ENCODE assay signal across 21 mouse cellular contexts in the genomic region with DNA sequence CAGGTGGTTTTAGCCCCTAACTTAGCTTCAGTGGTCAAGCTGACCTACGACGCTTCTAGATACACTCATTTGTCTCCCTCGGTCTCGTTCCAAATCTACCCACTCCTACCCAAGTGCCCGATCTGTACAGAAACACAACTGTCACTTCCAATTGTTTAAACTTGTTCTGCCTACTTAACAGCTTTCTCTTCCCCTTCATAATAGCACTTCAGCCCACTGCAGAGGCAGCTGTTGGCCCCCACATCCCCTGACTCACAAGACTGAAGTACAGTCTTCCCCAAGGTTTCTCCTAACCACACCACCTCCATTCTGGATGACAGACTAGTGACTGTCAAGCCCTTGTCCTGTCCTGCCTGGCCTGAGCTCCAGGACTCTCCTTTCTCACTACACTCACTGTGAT.
A peak's percentile ranks its signal among the peaks of the same experiment; 100 is the strongest.
DNase-seq lines count a peak whose midpoint lies in the region; TF ChIP-seq lines count a peak whose summit lies in the region.
"Had no signal": no experiment of that assay in that cellular context is flagged by ENCODE, and none has a peak within 500 bp of the region (broad histone marks: within the 10 kb centered on the region; RNA-seq: fewer than 3 reads in every experiment).

No protein-coding gene starts in this region.

- no peak for TF ChIP-seq POLR2A in small intestine, adult 2 months (IDR thresholded peaks at IDR 0.05; ENCODE audit: low read depth, low read length)

- H3K27ac ChIP-seq in layer of hippocampus, adult 2 months, result peak overlapping the region; percentile 55; the same call in 1 of the 2 replicates
- peak overlapping the region; percentile 8; the same call in 1 of the 2 replicates for H3K27ac ChIP-seq in small intestine, adult 2 months (ENCODE audit: insufficient read depth, low read depth, low read length)
- H3K27ac ChIP-seq: embryonic facial prominence, embryonic 13.5 days; embryonic facial prominence, embryonic 15.5 days; forebrain, embryonic 10.5 days; forebrain, embryonic 12.5 days had no signal

- peaks cover 46% of the 10 kb centered on the region for H3K4me1 ChIP-seq in small intestine, adult 2 months (ENCODE audit: control insufficient read depth, insufficient read depth, insufficient read length, low read length)

- DNase-seq in adrenal gland, postnatal 14 days, result peak; percentile 11
- no peak for DNase-seq in adrenal gland, postnatal 25 days
- DNase-seq in layer of hippocampus, adult 2 months (ENCODE audit: low spot score in 2 of 2), result no peak
- DNase-seq in layer of hippocampus, adult 18-20 months (ENCODE audit: low spot score in 2 of 2), result no peak
- peak; percentile 32 for DNase-seq in 416B (ENCODE audit: low read depth)
- DNase-seq in lung, postnatal 4 days, result no peak
- no peak for DNase-seq in thymus, postnatal 4 days
- DNase-seq: adrenal gland, adult 2 months; adrenal gland, postnatal 10 days; cerebellum, adult 11-12 months; cerebellum, adult 2 months; cerebellum, adult 9-10 months; cerebellum, postnatal 10 days; cerebellum, postnatal 25 days; embryo, embryonic 11 days had no signal

- TF ChIP-seq CTCF in layer of hippocampus, adult 2 months (conservative IDR thresholded peaks at IDR 0.05), result no peak
- no peak for TF ChIP-seq CTCF in small intestine, adult 2 months (IDR thresholded peaks at IDR 0.05; ENCODE audit: extremely low read depth, insufficient read length, insufficient replicate concordance, low read depth, low read length)

- whole genome bisulfite sequencing in small intestine, adult 2 months, result 94% methylated on average over 5 of the region's 5 CpGs

- H3K4me3 ChIP-seq in layer of hippocampus, adult 2 months, result no peak overlapping the region
- no peak overlapping the region for H3K4me3 ChIP-seq in small intestine, adult 2 months (ENCODE audit: low read depth, low read length)
- H3K4me3 ChIP-seq: embryonic facial prominence, embryonic 13.5 days; embryonic facial prominence, embryonic 15.5 days; erythroblast, embryonic 14.5 days; forebrain, embryonic 10.5 days; forebrain, embryonic 12.5 days had no signal

- H3K36me3 ChIP-seq in small intestine, adult 2 months (ENCODE audit: control insufficient read depth, insufficient read depth, low read length), result no peaks in the 10 kb centered on the region
- H3K36me3 ChIP-seq: embryonic facial prominence, embryonic 13.5 days; embryonic facial prominence, embryonic 15.5 days; forebrain, embryonic 12.5 days had no signal

- H3K27me3 ChIP-seq in small intestine, adult 2 months (ENCODE audit: control insufficient read depth, insufficient read depth, low read length), result no peaks in the 10 kb centered on the region
- H3K27me3 ChIP-seq: embryonic facial prominence, embryonic 13.5 days; embryonic facial prominence, embryonic 15.5 days; forebrain, embryonic 12.5 days had no signal

Comparison
In these comparisons a context has a peak if more than half of its experiments do, and no peak if none do; other contexts are left out.
1. DNase-seq: peak in adrenal gland, postnatal 14 days (single experiment) and 416B (single experiment); none in adrenal gland, postnatal 25 days (single experiment), layer of hippocampus, adult 2 months (0 of 2), layer of hippocampus, adult 18-20 months (0 of 2), lung, postnatal 4 days (0 of 2) and thymus, postnatal 4 days (single experiment).